Mouse (Mus musculus) ES-Bruce4 (cell line): Measurements from ENCODE around the gene Palm2.

Source experiments
- CTCF ChIP-seq: IDR thresholded peaks from one replicate; pipeline ENCODE4 v1.8.1; 2011; ENCODE audit warnings: low read depth, low read length
- EP300 ChIP-seq: IDR thresholded peaks from 2 replicates; pipeline ENCODE4 v1.6.1; 2011; ENCODE audit warnings: low read depth, low read length; ENCODE audit not compliant: insufficient read depth
- POLR2A ChIP-seq: IDR thresholded peaks from one replicate; pipeline ENCODE4 v1.8.1; 2011; ENCODE audit warnings: low read length; ENCODE audit not compliant: insufficient read depth

DNA sequence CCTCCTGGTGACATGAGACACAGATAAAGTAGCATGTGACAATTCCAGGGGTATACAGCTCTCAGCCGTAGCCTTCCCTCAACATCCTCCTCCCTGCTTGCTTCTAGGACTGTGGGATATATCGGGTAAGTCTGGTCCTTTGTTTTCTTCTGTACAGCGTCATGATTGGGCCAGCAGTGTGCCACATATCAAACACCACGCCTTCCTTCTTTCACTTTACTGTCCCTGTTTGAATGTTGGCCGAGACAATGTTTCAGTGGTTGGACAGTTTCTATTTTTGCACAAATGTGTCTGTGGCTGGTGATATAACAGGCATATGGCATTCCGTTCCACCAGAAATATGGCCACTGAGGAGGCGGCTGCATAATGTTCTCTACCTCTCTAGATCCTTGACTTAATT lies 188.8 kb downstream of the Palm2 start:
- TF ChIP-seq EP300 (no peak), POLR2A (no peak), CTCF (no peak)
